18 mouse cellular contexts compared by ENCODE assay signal in genomic region chrX:152191266-152191665, GRCm38 (mm10). TPM values are rescaled to one million over a fixed set of nuclear protein-coding genes. Genes with fewer than 3 reads are reported as not detected.
DNase-seq lines count a peak whose midpoint lies in the region; TF ChIP-seq lines count a peak whose summit lies in the region.
"Had no signal": no experiment of that assay in that cellular context is flagged by ENCODE, and none has a peak within 500 bp of the region (broad histone marks: within the 10 kb centered on the region; RNA-seq: fewer than 3 reads in every experiment).

No protein-coding gene starts in this region.

- no peak overlapping the region for H3K4me3 ChIP-seq in left cerebral cortex, adult 2 months
- H3K4me3 ChIP-seq in cortical plate, adult 2 months (ENCODE audit: insufficient read depth, low read length), result no peak overlapping the region
- no peak overlapping the region for H3K4me3 ChIP-seq in embryonic facial prominence, embryonic 10.5 days
- H3K4me3 ChIP-seq: embryonic facial prominence, embryonic 12.5 days; forebrain, embryonic 13.5 days; forebrain, embryonic 15.5 days had no signal

- no peak for TF ChIP-seq CTCF in left cerebral cortex, adult 2 months (IDR thresholded peaks at IDR 0.05)
- no peak for TF ChIP-seq CTCF in cortical plate, adult 2 months (IDR thresholded peaks at IDR 0.05; ENCODE audit: extremely low read depth, insufficient read depth, low read length)

- no peak for DNase-seq in left cerebral cortex, adult 2 months (ENCODE audit: extremely low spot score in 1 of 2, low spot score in 2 of 2)
- no peak for DNase-seq in left cerebral cortex, postnatal 10 days (ENCODE audit: extremely low spot score in 1 of 2, low spot score in 2 of 2)
- no peak for DNase-seq in testis, postnatal 10 days (ENCODE audit: low spot score)
- DNase-seq in embryonic facial prominence, embryonic 10.5 days (ENCODE audit: low spot score), result no peak
- DNase-seq: adrenal gland, adult 2 months; adrenal gland, postnatal 10 days; adrenal gland, postnatal 25 days; cerebellum, adult 11-12 months; cerebellum, adult 2 months; cerebellum, adult 9-10 months; cerebellum, postnatal 10 days; cerebellum, postnatal 25 days; embryo, embryonic 11 days; forebrain, postnatal 0 days had no signal

- peaks cover 2% of the 10 kb centered on the region; the same call in 1 of the 2 replicates for H3K4me1 ChIP-seq in cortical plate, adult 2 months (ENCODE audit: control insufficient read depth, insufficient read depth, low read length)
- no peaks in the 10 kb centered on the region for H3K4me1 ChIP-seq in embryonic facial prominence, embryonic 10.5 days
- H3K4me1 ChIP-seq: embryonic facial prominence, embryonic 12.5 days; forebrain, embryonic 13.5 days; forebrain, embryonic 15.5 days had no signal

- no peak for TF ChIP-seq POLR2A in cortical plate, adult 2 months (IDR thresholded peaks at IDR 0.05; ENCODE audit: extremely low read depth, insufficient read depth, low read length)

- intact Hi-C loops in left cerebral cortex, adult 2 months (cut with DNase I), result loop anchor here (5.0 kb wide), 1 partner anchor 44 kb away; no protein-coding TSS in a partner anchor
- intact Hi-C loops in left cerebral cortex, postnatal 10 days (cut with DNase I), result no loop called here

- peaks cover 100% of the 10 kb centered on the region for H3K27me3 ChIP-seq in embryonic facial prominence, embryonic 10.5 days (replicated peaks; ENCODE audit: low read depth, poor library complexity, severe bottlenecking)

- WGBS in embryonic facial prominence, embryonic 10.5 days, result 77% methylated on average over 1 of the region's 1 CpGs

- no peaks in the 10 kb centered on the region for H3K36me3 ChIP-seq in embryonic facial prominence, embryonic 10.5 days (replicated peaks)
- H3K36me3 ChIP-seq: embryonic facial prominence, embryonic 12.5 days; forebrain, embryonic 15.5 days had no signal

- no peaks in the 10 kb centered on the region for H3K9me3 ChIP-seq in embryonic facial prominence, embryonic 10.5 days
- H3K9me3 ChIP-seq: embryonic facial prominence, embryonic 12.5 days; forebrain, embryonic 13.5 days; forebrain, embryonic 15.5 days had no signal

- peak overlapping the region; percentile 11; the same call in 1 of the 2 replicates for H3K27ac ChIP-seq in left cerebral cortex, adult 2 months
- H3K27ac ChIP-seq in cortical plate, adult 2 months (ENCODE audit: insufficient read depth, low read length), result peak overlapping the region; percentile 56; the same call in 1 of the 2 replicates
- no peak overlapping the region for H3K27ac ChIP-seq in embryonic facial prominence, embryonic 10.5 days (replicated peaks)
- H3K27ac ChIP-seq: embryonic facial prominence, embryonic 12.5 days; forebrain, embryonic 13.5 days; forebrain, embryonic 15.5 days had no signal

RNA-seq across cellular contexts. Expression of gene Kdm5c, which starts 41.6 kb away (rescaled TPM):
- 10 to 100 TPM; 52.9 to 64.1 TPM for total RNA-seq in left cerebral cortex, adult 2 months (2021)
- 10 to 100 TPM; 55.0 to 70.7 TPM for total RNA-seq in left cerebral cortex, postnatal 10 days (2021)
- 33.2 and 35.0 TPM in 2 replicates for polyA plus RNA-seq in cortical plate, adult 2 months (2012; rRNA removed)
- polyA plus RNA-seq in embryonic facial prominence, embryonic 10.5 days (2016; fragmentation: Nextera tagmentation; extraction: Ambion mirVana), result 71.4 and 75.2 TPM in 2 replicates

RNA-seq across cellular contexts. Expression of gene Iqsec2, which starts 47.2 kb away (rescaled TPM):
- total RNA-seq in left cerebral cortex, adult 2 months (2021), result 100 to 1,000 TPM; 152 to 155 TPM
- total RNA-seq in left cerebral cortex, postnatal 10 days (2021), result 100 to 1,000 TPM; 105 to 110 TPM
- polyA plus RNA-seq in cortical plate, adult 2 months (2012; rRNA removed), result 52.8 and 55.6 TPM in 2 replicates
- 0.71 and 0.96 TPM in 2 replicates for polyA plus RNA-seq in embryonic facial prominence, embryonic 10.5 days (2016; fragmentation: Nextera tagmentation; extraction: Ambion mirVana)
